Mouse (Mus musculus) CH12F3 (cell line): ENCODE measurements at regions not wholly inside any gene's neighbourhood (a gene's known extent, or its start where the extent isn't known, plus 50 kb on each side); places are given as distances from the start of the nearest gene placed in this dataset.

Experiments
- in situ Hi-C: fragments of 300-500 bp; cut with MboI; formaldehyde crosslinking; loops from 2 replicates; pipeline ENCODE4 v1.14.3; 2020; ENCODE audit warnings: low sequenced_read_pairs

GRCm38 (mm10) chr13:52043916-52044315 lies 197.4 kb downstream of the Gadd45g start:
- in situ Hi-C loops: no loop called here

- in situ Hi-C loops: no loop called here
These were observed 198.9 kb downstream of the Gadd45g start for GRCm38 (mm10) chr13:52045349-52045748.

- in situ Hi-C loops: no loop called here
These were observed 199.5 kb downstream of the Gadd45g start for GRCm38 (mm10) chr13:52046020-52046419.

- in situ Hi-C loops: no loop called here
These were observed 200.2 kb downstream of the Gadd45g start for GRCm38 (mm10) chr13:52046700-52047099.

- in situ Hi-C loops: no loop called here
These were observed 201.5 kb downstream of the Gadd45g start for GRCm38 (mm10) chr13:52047937-52048336.

GRCm38 (mm10) chr13:52048777-52049176 lies 202.3 kb downstream of the Gadd45g start:
- in situ Hi-C loops: no loop called here

- in situ Hi-C loops: no loop called here
These were observed 202.8 kb downstream of the Gadd45g start for GRCm38 (mm10) chr13:52049249-52049648.

- in situ Hi-C loops: no loop called here
These were observed 209.3 kb downstream of the Gadd45g start for GRCm38 (mm10) chr13:52055741-52056140.

- in situ Hi-C loops: no loop called here
These were observed 211.0 kb downstream of the Gadd45g start for GRCm38 (mm10) chr13:52057456-52057855.

GRCm38 (mm10) chr13:52059756-52060417 lies 213.4 kb downstream of the Gadd45g start:
- in situ Hi-C loops: no loop called here

- in situ Hi-C loops: no loop called here
These were observed 214.0 kb downstream of the Gadd45g start for GRCm38 (mm10) chr13:52060418-52060870.

- in situ Hi-C loops: no loop called here
These were observed 215.0 kb downstream of the Gadd45g start for GRCm38 (mm10) chr13:52061454-52061853.

- in situ Hi-C loops: no loop called here
These were observed 215.4 kb downstream of the Gadd45g start for GRCm38 (mm10) chr13:52061881-52062280.

GRCm38 (mm10) chr13:52062576-52062975 lies 216.1 kb downstream of the Gadd45g start:
- in situ Hi-C loops: no loop called here

GRCm38 (mm10) chr13:52065274-52065673 lies 218.8 kb downstream of the Gadd45g start:
- in situ Hi-C loops: no loop called here

GRCm38 (mm10) chr13:52065720-52066119 lies 219.2 kb downstream of the Gadd45g start:
- in situ Hi-C loops: no loop called here

GRCm38 (mm10) chr13:52067048-52067447 lies 220.6 kb downstream of the Gadd45g start:
- in situ Hi-C loops: no loop called here

GRCm38 (mm10) chr13:52068886-52069439 lies 222.5 kb downstream of the Gadd45g start:
- in situ Hi-C loops: no loop called here

- in situ Hi-C loops: no loop called here
These were observed 223.2 kb downstream of the Gadd45g start for GRCm38 (mm10) chr13:52069714-52070113.

GRCm38 (mm10) chr13:52070731-52071663 lies 224.5 kb downstream of the Gadd45g start:
- in situ Hi-C loops: no loop called here

GRCm38 (mm10) chr13:52077616-52078015 lies 231.1 kb downstream of the Gadd45g start:
- in situ Hi-C loops: no loop called here

- in situ Hi-C loops: no loop called here
These were observed 232.1 kb downstream of the Gadd45g start for GRCm38 (mm10) chr13:52078561-52078960.
